Mouse (Mus musculus): ENCODE measurements around the gene Slamf1.

DNA sequence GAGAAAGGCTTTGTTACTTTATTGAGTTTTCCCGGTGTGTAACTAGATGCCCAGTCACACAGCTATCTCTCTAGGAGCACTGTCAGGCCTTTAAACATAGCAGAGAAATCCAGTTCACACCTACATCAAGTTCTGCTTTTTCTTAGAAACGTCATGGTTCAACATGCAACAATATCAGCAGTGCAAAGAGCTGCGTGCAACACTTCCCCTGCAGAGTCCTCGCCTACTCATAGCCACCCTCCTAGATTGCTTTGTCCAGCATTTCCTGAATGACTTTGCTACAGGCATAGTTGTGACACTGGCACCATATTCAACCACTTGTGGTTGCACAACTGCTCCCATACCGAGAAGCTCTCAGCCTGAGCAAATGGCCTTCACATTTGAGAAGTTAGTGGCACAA lies 82.5 kb downstream of the Slamf1 start:
- TF ChIP-seq GATA1 (IDR thresholded peaks at IDR 0.05; ENCODE audit: borderline replicate concordance, low read length): no peak
- TF ChIP-seq FLI1 (IDR thresholded peaks at IDR 0.05; ENCODE audit: low read length): no peak

All from megakaryocyte, embryonic 14.5 days (primary cell).